Mouse (Mus musculus): ENCODE data around the gene Lrig2.

Lrig2 gene

GRCm38 (mm10) chr3:104510771-104511429 is 818 bp downstream of the Lrig2 start:
- in situ Hi-C loops (cut with MboI, MseI), result no loop called here

GRCm38 (mm10) chr3:104501648-104502047 is 10.1 kb downstream of the Lrig2 start:
- in situ Hi-C loops (cut with MboI, MseI), result no loop called here

DNA sequence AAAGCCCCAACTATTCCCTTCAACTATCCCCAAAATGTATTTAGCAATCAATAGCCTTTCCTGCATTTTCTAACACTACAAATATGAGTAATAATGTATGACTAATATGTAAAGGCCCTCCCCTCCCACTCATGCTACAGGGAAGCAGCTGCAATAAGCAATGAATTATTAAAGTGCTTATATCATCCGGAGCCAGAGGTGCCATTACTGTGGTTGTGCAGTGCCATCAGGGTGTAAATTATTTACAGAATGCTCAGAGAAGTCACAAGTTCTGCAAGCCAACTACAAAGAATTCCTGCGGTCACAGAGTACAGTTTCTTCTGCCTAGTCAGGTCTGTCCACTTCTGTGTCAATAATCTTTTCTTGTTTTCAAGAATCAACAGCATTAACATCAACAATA is 10.8 kb downstream of the Lrig2 start:
- in situ Hi-C loops (cut with MboI, MseI), result no loop called here

GRCm38 (mm10) chr3:104496176-104496575 is 15.5 kb downstream of the Lrig2 start:
- in situ Hi-C loops (cut with MboI, MseI), result no loop called here

- in situ Hi-C loops (cut with MboI, MseI), result no loop called here
These were observed 30.6 kb downstream of the Lrig2 start for GRCm38 (mm10) chr3:104480946-104481719.

- in situ Hi-C loops (cut with MboI, MseI), result no loop called here
These were observed 33.7 kb downstream of the Lrig2 start for GRCm38 (mm10) chr3:104478056-104478455.

DNA sequence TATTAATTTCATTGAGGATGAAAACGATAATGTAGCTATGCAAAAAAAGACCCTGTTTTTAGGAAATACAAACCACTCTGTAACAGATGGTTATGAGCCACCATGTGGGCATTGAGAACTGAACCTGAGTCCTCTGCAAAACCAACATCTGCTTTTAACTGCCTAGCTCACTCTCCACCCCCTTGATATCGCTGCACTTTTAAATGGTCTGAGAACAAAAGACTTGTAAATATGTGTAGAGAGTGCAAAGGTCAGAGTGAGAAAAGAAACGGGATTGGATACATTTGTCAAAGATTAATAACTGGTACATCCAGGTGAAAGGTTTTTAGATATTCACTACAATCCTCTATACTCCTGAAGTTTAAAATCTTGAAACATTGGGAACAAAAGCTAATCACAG is 42.3 kb downstream of the Lrig2 start:
- in situ Hi-C loops (cut with MboI, MseI), result no loop called here

DNA sequence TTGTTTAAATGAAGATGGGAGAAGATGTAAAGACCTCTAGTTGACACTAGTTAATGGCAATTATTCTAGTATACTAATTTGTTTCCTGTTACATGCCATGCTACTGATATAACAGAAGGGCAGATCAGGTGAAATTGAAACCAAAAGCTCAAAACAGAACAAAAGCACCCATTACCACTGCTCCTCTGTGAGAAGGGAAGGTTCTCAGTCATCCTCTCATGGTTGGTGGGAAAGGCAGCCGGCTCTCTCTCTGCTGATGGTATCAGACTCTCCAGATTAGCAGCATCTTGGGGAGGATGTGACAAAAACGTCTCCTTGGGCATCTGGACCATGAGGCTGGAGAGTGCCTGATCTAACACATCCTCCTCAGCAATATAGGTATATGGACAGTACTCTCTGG is 50.5 kb downstream of the Lrig2 start:
- in situ Hi-C loops (cut with MboI, MseI), result no loop called here

DNA sequence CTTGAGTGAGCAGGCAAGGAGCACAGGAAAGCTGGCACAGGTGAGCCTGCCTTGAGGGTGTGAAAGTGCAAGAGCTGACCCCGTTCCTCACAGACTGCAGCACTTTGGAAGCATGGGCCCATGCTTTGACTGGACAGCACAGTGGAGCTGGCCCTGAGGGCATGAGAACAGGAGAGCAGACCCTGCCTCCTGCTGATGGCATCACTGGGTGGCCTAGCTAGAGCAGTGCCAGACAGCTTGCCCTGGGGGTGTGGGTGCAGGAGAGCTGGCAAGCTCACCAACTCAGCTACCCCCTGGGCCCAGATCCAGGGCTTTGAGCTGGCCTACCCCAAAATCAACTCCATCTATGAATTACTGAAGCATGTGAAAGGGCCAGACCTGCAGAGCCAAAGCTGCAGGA is 53.1 kb downstream of the Lrig2 start:
- in situ Hi-C loops (cut with MboI, MseI), result no loop called here

DNA sequence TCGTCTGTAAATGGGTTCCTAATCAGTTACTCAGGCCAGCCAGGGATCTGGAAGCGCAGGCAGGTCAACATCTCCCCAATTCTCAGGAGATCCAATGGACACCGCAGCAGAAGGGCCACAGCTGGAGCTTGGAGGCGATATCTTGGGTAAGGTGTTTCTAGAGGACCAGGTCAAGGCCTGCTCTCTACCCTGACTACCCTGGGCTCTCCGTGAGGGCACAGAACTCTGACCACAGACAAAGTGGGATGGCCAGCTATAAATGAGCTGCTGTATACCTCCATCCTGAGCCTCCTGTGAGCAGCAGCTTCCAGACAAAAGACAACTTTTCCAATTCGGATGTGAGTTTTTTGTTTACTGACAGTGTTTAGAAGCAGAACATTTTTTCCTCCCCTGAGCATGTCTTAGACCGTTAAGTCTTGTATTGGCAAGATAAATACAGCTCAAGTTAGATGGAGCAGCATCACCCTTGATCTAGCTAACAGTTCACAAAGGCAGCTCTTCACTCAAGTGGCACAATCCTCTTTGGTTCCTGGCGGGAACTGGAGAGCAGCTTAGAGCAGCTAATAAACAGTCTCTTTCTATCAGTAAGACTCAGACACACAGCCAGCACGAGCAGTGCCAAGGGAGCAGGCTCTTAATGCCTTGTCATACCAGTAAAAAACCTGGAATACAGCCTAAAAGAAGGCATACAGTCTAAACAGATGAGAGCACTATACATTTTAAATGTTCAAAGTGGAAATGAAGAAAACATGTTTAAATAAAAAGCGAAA is 56.0 kb downstream of the Lrig2 start:
- in situ Hi-C loops (cut with MboI, MseI), result no loop called here

GRCm38 (mm10) chr3:104447240-104447639 is 64.5 kb downstream of the Lrig2 start:
- in situ Hi-C loops (cut with MboI, MseI), result no loop called here

DNA sequence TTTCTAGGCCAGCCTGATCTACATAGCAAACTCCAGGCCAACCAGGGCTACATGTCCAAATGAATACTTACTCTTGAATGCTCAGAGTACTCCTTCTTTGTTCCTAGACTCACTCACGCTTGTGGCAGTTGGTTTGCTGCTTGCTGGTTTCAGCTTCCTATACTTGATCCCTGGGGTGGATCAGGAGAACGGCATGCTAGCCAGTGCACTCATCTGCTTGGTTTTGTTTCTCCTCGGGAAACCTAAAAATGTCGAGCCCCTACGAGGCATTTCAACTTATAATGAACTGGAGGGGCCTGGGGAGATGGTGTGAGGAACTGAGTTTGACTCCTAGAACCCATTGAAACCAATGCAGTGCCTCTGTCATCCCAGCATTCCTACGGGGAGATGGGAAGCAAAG is 65.0 kb downstream of the Lrig2 start:
- in situ Hi-C loops (cut with MboI, MseI), result no loop called here

GRCm38 (mm10) chr3:104445576-104445975 is 66.1 kb downstream of the Lrig2 start:
- in situ Hi-C loops (cut with MboI, MseI), result no loop called here

DNA sequence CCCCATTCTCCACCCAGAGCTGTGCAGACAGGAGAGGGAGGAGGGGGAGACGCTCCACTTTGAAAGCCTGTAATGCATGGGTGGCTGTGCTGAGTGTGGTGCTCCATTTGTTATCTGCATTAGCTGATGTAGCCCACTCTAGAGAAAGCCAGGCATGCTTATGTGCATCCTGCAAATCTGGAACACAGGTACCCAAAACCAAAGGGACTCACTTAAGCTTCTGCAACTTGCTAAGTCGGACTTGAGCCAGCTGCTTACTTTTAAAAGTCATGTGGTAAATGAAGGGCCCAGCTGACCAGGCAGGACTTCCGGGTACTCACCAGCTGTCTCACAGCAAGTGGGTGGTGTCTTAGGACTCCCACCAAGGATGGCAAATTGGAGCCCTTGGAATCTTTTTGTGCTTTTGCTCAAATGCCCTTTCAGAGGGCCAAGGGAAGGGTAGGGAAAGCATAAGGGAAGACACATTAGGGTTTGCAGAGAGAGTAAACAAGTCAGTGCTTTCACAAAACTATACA is 66.7 kb downstream of the Lrig2 start:
- in situ Hi-C loops (cut with MboI, MseI), result loop anchor here (5.0 kb wide), 1 partner anchor 428 kb away; no protein-coding TSS in a partner anchor

GRCm38 (mm10) chr3:104444082-104444481 is 67.6 kb downstream of the Lrig2 start:
- in situ Hi-C loops (cut with MboI, MseI), result loop anchor here (5.0 kb wide), 1 partner anchor 427 kb away; no protein-coding TSS in a partner anchor

DNA sequence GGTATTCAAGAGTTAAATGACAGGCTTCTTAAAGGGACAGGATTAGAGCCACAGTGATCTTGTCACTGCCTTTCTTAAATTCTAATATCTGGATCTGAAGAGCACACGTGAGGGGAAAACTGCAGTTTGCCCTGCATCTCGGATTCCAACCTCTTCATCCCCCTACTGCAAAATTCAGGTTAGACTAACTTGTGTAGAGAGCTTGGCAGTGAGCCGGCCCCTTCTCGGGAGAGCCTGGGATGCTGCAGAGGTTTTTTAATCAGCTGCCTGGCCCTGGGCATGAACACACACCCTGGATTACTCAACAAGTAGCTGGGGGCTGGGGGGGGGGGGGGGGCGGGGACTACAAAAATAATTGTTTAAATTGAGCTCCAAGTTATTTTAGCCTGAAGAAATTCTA is 69.4 kb downstream of the Lrig2 start:
- in situ Hi-C loops (cut with MboI, MseI), result loop anchor here (5.0 kb wide), 1 partner anchor 425 kb away; no protein-coding TSS in a partner anchor

DNA sequence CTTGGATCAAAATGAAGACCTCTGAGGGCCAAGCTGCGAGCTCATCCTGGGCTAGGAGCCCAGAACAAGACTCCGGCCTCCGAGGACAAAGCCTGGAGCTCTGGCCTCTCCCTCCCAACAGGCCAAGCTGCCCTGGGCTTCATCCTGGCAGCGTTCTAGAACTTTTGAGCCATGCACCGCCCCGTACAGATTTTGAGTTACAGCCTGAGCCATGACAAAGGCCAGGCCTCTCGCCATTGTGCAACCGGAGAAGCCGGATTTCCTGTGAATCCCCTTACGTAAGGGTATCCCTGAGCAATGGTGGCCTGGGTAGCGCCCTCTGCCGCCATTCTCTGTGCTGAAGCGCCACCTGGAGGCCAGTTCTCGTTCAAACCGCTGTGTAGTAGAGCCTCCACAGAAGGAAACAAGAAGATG is 69.8 kb downstream of the Lrig2 start:
- in situ Hi-C loops (cut with MboI, MseI), result loop anchor here (5.0 kb wide), 1 partner anchor 425 kb away; no protein-coding TSS in a partner anchor

DNA sequence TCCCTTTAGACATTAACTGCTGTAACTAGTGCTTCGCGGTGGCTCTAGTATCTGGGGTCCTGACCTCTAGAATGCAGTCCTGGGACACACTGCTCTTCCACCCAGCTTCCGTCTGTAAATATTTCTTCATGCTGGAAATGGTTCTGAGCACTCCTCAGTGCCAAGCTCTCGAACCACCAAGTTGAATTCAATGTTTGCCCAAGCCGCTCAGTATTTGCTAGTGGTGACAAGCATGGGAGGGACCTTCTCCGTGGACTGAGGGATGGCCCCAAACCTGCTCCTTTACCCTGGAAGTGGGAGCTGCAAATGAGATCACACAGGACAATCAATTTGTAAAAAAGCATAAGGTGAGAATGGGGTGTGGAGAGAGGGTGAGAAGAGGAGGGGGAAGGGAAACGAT is 70.3 kb downstream of the Lrig2 start:
- in situ Hi-C loops (cut with MboI, MseI), result loop anchor here (5.0 kb wide), 1 partner anchor 424 kb away; no protein-coding TSS in a partner anchor

DNA sequence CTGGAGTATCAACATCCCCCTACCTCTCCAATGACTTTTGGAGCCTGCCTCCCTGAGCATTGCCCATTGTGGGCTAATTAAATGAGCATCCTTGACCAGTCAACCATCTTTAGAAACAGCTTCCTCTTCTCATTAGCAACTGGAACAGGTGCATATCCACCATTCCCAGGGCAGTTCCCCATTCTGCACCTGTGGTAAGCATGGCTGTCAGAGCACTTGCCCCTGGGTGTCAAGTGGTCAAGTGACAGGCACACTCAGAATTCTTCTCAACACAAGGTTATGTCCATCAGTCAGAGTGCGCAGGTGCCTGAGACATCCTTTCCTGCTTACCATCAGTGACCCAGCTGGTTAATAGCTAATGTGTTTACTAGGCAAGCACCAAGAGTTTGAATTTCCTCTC is 72.9 kb downstream of the Lrig2 start:
- in situ Hi-C loops (cut with MboI, MseI), result no loop called here

DNA sequence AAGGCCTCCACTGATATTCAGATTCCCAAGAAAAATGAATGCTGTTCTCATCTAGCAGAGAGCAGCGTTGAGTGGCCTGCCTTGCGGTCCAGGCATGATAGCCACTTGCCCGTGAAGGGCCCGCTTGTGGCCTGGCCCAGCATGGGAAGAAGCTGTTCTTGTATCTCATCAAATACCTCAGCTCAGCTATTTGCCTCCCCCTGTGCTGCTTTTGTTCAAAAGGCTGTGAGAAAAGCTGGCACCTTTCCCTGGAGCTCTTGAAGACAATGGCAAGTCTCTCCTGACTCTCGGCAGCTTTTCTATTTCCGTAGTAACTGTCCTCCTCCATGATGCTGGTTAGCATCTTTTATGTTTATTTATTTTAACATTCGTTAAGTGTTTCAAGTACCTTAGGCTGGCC is 74.1 kb downstream of the Lrig2 start:
- in situ Hi-C loops (cut with MboI, MseI), result no loop called here

DNA sequence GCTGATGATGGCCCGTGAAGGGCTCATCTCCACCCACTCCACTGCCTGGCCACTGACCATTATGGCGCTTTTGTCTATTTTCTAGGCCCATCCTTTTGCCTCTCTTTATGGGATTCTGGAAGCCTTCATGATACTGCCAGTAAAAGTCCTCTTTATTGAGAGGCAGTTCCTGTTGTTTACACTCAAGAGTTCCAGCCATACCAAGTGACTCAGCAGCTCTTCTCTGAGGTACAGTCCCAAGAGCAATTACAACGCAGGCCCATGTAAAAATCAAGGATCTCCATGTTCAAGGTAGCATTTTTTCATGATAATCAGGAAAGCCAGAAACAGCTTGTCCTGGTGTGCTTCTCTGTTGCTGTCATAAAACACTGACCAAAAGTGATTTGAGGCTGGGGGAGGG is 75.8 kb downstream of the Lrig2 start:
- in situ Hi-C loops (cut with MboI, MseI), result no loop called here

DNA sequence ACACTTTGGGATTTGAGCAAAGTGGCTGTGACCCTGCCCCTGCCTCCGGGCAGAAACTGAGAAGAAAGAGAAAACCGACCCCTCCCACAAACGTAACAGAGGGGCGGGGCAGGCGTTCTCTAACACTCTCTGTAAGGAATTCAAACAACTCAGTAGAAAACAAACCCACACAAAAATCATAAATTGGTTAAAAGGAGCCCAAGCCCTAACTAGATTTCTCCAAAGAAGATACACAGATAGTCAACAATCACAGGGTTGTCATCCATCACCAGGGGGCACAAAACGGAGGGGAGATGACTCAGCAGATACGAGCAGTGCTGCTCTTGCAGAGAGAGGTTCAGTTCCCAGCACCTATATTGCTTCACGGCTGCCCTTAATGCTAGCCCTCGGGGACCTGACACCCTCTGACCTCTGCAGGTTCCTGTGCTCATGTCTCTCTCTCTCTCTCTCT is 77.4 kb downstream of the Lrig2 start:
- in situ Hi-C loops (cut with MboI, MseI), result no loop called here

Measured in regulatory T cell (primary cell).